Mouse (Mus musculus) G1E (cell line): ENCODE results near the gene Nol7.

ENCODE experiments used
- CTCF ChIP-seq: IDR thresholded peaks from 2 replicates; pipeline ENCODE4 v1.5.1; 2012; ENCODE audit warnings: low read depth, low read length, inconsistent platforms, mixed read lengths
- GATA1 ChIP-seq: IDR thresholded peaks from 2 replicates; pipeline ENCODE4 v1.6.1; 2012; ENCODE audit warnings: borderline replicate concordance, low read length, inconsistent platforms, mixed read lengths
- GATA2 ChIP-seq: IDR thresholded peaks from 2 replicates; pipeline ENCODE4 v1.6.1; 2012; ENCODE audit warnings: low read depth, low read length, inconsistent platforms, borderline replicate concordance
- POLR2AphosphoS5 ChIP-seq: IDR thresholded peaks from 2 replicates; pipeline ENCODE4 v1.6.1; 2012; ENCODE audit warnings: low read depth, low read length, inconsistent platforms; ENCODE audit not compliant: insufficient replicate concordance
- TAL1 ChIP-seq: conservative IDR thresholded peaks from 2 replicates; pipeline ENCODE4 v1.6.1; 2012; ENCODE audit warnings: low read depth, low read length, inconsistent platforms, mixed read lengths

- TF ChIP-seq CTCF = no peak
- no peak for TF ChIP-seq GATA1
- TF ChIP-seq TAL1 = no peak
- TF ChIP-seq POLR2AphosphoS5 = no peak
- TF ChIP-seq GATA2 = no peak
Observed at GRCm38 (mm10) chr13:43353356-43353755, 44.8 kb upstream of the Nol7 start.
